ENCODE assay signal across 22 mouse cellular contexts in genomic region chr15:61553908-61554307, GRCm38 (mm10).
DNase-seq lines count a peak whose midpoint lies in the region; ATAC-seq and TF ChIP-seq lines count a peak whose summit lies in the region.
"Had no signal": no experiment of that assay in that cellular context is flagged by ENCODE, and none has a peak within 500 bp of the region (broad histone marks: within the 10 kb centered on the region; RNA-seq: fewer than 3 reads in every experiment).

No protein-coding gene starts in this region.

- intact Hi-C loops in heart, adult 2 months (cut with DNase I), result no loop called here
- intact Hi-C loops in heart, postnatal 14 days (cut with DNase I), result no loop called here

- no peak for TF ChIP-seq EP300 in heart, adult 2 months (IDR thresholded peaks at IDR 0.05; ENCODE audit: insufficient read depth, low read depth, low read length)

- 0 out of 2 replicates have a peak overlapping the region, but pooled peaks have one; percentile 15 for H3K27ac ChIP-seq in heart, embryonic 11.5 days (ENCODE audit: low read depth, low read length)
- no peak overlapping the region for H3K27ac ChIP-seq in heart, adult 2 months
- peak overlapping the region; percentile 38 to 69; a peak in 3 of 4 replicates for H3K27ac ChIP-seq in heart, embryonic 14.5 days (replicated peaks in 1 of 2; ENCODE audit: control insufficient read depth in 1 of 2, insufficient read depth in 1 of 2, low read depth in 2 of 2, low read length in 2 of 2)
- H3K27ac ChIP-seq in midbrain, embryonic 11.5 days (ENCODE audit: low read depth, low read length), result no peak overlapping the region
- H3K27ac ChIP-seq in midbrain, embryonic 14.5 days (replicated peaks; ENCODE audit: low read depth, low read length), result no peak overlapping the region
- H3K27ac ChIP-seq: forebrain, embryonic 10.5 days; forebrain, embryonic 13.5 days; hindbrain, embryonic 10.5 days; hindbrain, embryonic 13.5 days; intestine, embryonic 15.5 days; kidney, embryonic 15.5 days had no signal

- no peak for TF ChIP-seq CTCF in heart, adult 2 months (IDR thresholded peaks at IDR 0.05)

- H3K36me3 ChIP-seq in heart, embryonic 11.5 days (ENCODE audit: control insufficient read depth, insufficient read depth, low read length), result no peaks in the 10 kb centered on the region
- no peaks in the 10 kb centered on the region for H3K36me3 ChIP-seq in heart, adult 2 months (ENCODE audit: control insufficient read depth, insufficient read depth, low read length)
- no peaks in the 10 kb centered on the region for H3K36me3 ChIP-seq in heart, embryonic 14.5 days (ENCODE audit: control insufficient read depth, insufficient read depth, low read length)
- H3K36me3 ChIP-seq in midbrain, embryonic 11.5 days (ENCODE audit: control insufficient read depth, insufficient read depth, low read length), result no peaks in the 10 kb centered on the region
- no peaks in the 10 kb centered on the region for H3K36me3 ChIP-seq in midbrain, embryonic 14.5 days (ENCODE audit: control insufficient read depth, insufficient read depth, low read length)
- H3K36me3 ChIP-seq: forebrain, embryonic 10.5 days; hindbrain, embryonic 10.5 days; hindbrain, embryonic 13.5 days; intestine, embryonic 15.5 days; kidney, embryonic 15.5 days had no signal

- H3K4me3 ChIP-seq in heart, embryonic 11.5 days (ENCODE audit: low read depth, low read length), result no peak overlapping the region
- H3K4me3 ChIP-seq in heart, adult 2 months, result no peak overlapping the region
- no peak overlapping the region for H3K4me3 ChIP-seq in heart, embryonic 14.5 days (ENCODE audit: control insufficient read depth in 1 of 2, insufficient read depth in 1 of 2, low read depth in 1 of 2, low read length in 2 of 2)
- no peak overlapping the region for H3K4me3 ChIP-seq in midbrain, embryonic 11.5 days (ENCODE audit: low read depth, low read length)
- H3K4me3 ChIP-seq in midbrain, embryonic 14.5 days (replicated peaks; ENCODE audit: low read depth, low read length), result no peak overlapping the region
- H3K4me3 ChIP-seq: forebrain, embryonic 10.5 days; forebrain, embryonic 13.5 days; hindbrain, embryonic 10.5 days; hindbrain, embryonic 13.5 days; intestine, embryonic 15.5 days; kidney, embryonic 15.5 days had no signal

- H3K4me1 ChIP-seq in heart, embryonic 11.5 days (ENCODE audit: control insufficient read depth, insufficient read depth, low read length), result peaks cover 4% of the 10 kb centered on the region; the same call in 1 of the 2 replicates
- no peaks in the 10 kb centered on the region; the same call in 1 of the 2 replicates for H3K4me1 ChIP-seq in heart, adult 2 months (ENCODE audit: control insufficient read depth, insufficient read depth, low read length)
- peaks cover 8 to 15% of the 10 kb centered on the region in 2 experiments for H3K4me1 ChIP-seq in heart, embryonic 14.5 days (ENCODE audit: control insufficient read depth in 2 of 2, insufficient read depth in 2 of 2, low read length in 2 of 2)
- H3K4me1 ChIP-seq in midbrain, embryonic 11.5 days (ENCODE audit: control insufficient read depth, insufficient read depth, low read length), result no peaks in the 10 kb centered on the region
- no peaks in the 10 kb centered on the region for H3K4me1 ChIP-seq in midbrain, embryonic 14.5 days (ENCODE audit: control insufficient read depth, insufficient read depth, low read length)
- H3K4me1 ChIP-seq: forebrain, embryonic 13.5 days; hindbrain, embryonic 13.5 days; intestine, embryonic 15.5 days had no signal

- WGBS in heart, embryonic 11.5 days (ENCODE audit: insufficient replicate concordance), result 61% methylated on average over 2 of the region's 2 CpGs
- WGBS in heart, adult 2 months, result 43% methylated on average over 2 of the region's 2 CpGs
- WGBS in heart, embryonic 14.5 days, result 31% methylated on average over 2 of the region's 2 CpGs
- WGBS in midbrain, embryonic 11.5 days, result 86% methylated on average over 2 of the region's 2 CpGs
- WGBS in midbrain, embryonic 14.5 days, result 96% methylated on average over 2 of the region's 2 CpGs

- no peak for TF ChIP-seq POLR2A in heart, adult 2 months (IDR thresholded peaks at IDR 0.05; ENCODE audit: insufficient read depth, low read depth, low read length)

- DNase-seq in heart, adult 2 months, result no peak
- no peak for DNase-seq in heart, postnatal 14 days
- peak; percentile 80 for DNase-seq in midbrain, embryonic 11.5 days (ENCODE audit: low spot score, missing footprints)
- DNase-seq in midbrain, embryonic 14.5 days, result no peak
- DNase-seq in ovary, adult 18-20 months (ENCODE audit: low spot score), result no peak
- DNase-seq: cerebellum, adult 18-20 months; cerebellum, adult 9-10 months; cerebellum, postnatal 14 days; gastrocnemius, postnatal 10 days; gastrocnemius, postnatal 36 days had no signal

- H3K9ac ChIP-seq in heart, embryonic 11.5 days (ENCODE audit: low read depth, low read length), result no peak overlapping the region
- no peak overlapping the region for H3K9ac ChIP-seq in heart, adult 2 months (ENCODE audit: low read depth, low read length)
- H3K9ac ChIP-seq in heart, embryonic 14.5 days (ENCODE audit: low read length), result no peak overlapping the region
- H3K9ac ChIP-seq in midbrain, embryonic 11.5 days (ENCODE audit: low read length), result no peak overlapping the region
- no peak overlapping the region for H3K9ac ChIP-seq in midbrain, embryonic 14.5 days (replicated peaks; ENCODE audit: low read length)
- H3K9ac ChIP-seq: forebrain, embryonic 13.5 days; hindbrain, embryonic 13.5 days; intestine, embryonic 15.5 days; kidney, embryonic 15.5 days had no signal

- ATAC-seq in heart, embryonic 11.5 days (replicated peaks; ENCODE audit: insufficient number of reproducible peaks, low FRiP score, low TSS enrichment), result no peak
- ATAC-seq in heart, embryonic 14.5 days (ENCODE audit: insufficient number of reproducible peaks, insufficient read depth, low FRiP score, low read depth), result no peak
- ATAC-seq in midbrain, embryonic 11.5 days (ENCODE audit: low FRiP score), result no peak
- ATAC-seq in midbrain, embryonic 14.5 days (ENCODE audit: low FRiP score, low TSS enrichment), result no peak
- ATAC-seq: activated CD4-positive, CD25-positive, alpha-beta regulatory T cell, adult 4 months; CD4-positive, CD25-positive, alpha-beta regulatory T cell, adult 4 months; forebrain, embryonic 13.5 days; forebrain, embryonic 16.5 days; hindbrain, embryonic 16.5 days; intestine, embryonic 15.5 days had no signal

- H3K79me2 ChIP-seq in heart, adult 2 months (replicated peaks; ENCODE audit: control insufficient read depth, insufficient read depth, low read length), result no peaks in the 10 kb centered on the region

- no peaks in the 10 kb centered on the region for H3K9me3 ChIP-seq in heart, embryonic 11.5 days (replicated peaks; ENCODE audit: control insufficient read depth, low read length)
- no peaks in the 10 kb centered on the region for H3K9me3 ChIP-seq in heart, embryonic 14.5 days (ENCODE audit: control insufficient read depth, low read length)
- no peaks in the 10 kb centered on the region for H3K9me3 ChIP-seq in midbrain, embryonic 11.5 days (ENCODE audit: control insufficient read depth, low read length)
- H3K9me3 ChIP-seq in midbrain, embryonic 14.5 days (ENCODE audit: control insufficient read depth, low read length), result no peaks in the 10 kb centered on the region
- H3K9me3 ChIP-seq: forebrain, embryonic 10.5 days; forebrain, embryonic 13.5 days; hindbrain, embryonic 10.5 days; hindbrain, embryonic 13.5 days; intestine, embryonic 15.5 days; kidney, embryonic 15.5 days had no signal

- no peak overlapping the region for H3K4me2 ChIP-seq in heart, embryonic 11.5 days
- H3K4me2 ChIP-seq in heart, embryonic 14.5 days (ENCODE audit: low read length), result no peak overlapping the region
- no peak overlapping the region for H3K4me2 ChIP-seq in midbrain, embryonic 11.5 days
- H3K4me2 ChIP-seq in midbrain, embryonic 14.5 days (ENCODE audit: low read length), result no peak overlapping the region
- H3K4me2 ChIP-seq: forebrain, embryonic 13.5 days; hindbrain, embryonic 13.5 days; intestine, embryonic 15.5 days; kidney, embryonic 15.5 days had no signal

- H3K27me3 ChIP-seq in heart, embryonic 11.5 days (ENCODE audit: control insufficient read depth, insufficient read depth, low read length), result no peaks in the 10 kb centered on the region
- H3K27me3 ChIP-seq in heart, adult 2 months (ENCODE audit: control insufficient read depth, insufficient read depth, low read length), result no peaks in the 10 kb centered on the region
- H3K27me3 ChIP-seq in heart, embryonic 14.5 days (ENCODE audit: control insufficient read depth, insufficient read depth, low read length), result no peaks in the 10 kb centered on the region
- no peaks in the 10 kb centered on the region for H3K27me3 ChIP-seq in midbrain, embryonic 11.5 days (ENCODE audit: control insufficient read depth, insufficient read depth, low read length)
- H3K27me3 ChIP-seq in midbrain, embryonic 14.5 days (ENCODE audit: control insufficient read depth, insufficient read depth, low read length), result no peaks in the 10 kb centered on the region
- H3K27me3 ChIP-seq: forebrain, embryonic 13.5 days; hindbrain, embryonic 13.5 days; intestine, embryonic 15.5 days; kidney, embryonic 15.5 days had no signal

Comparison
In these comparisons a context has a peak if more than half of its experiments do, and no peak if none do; other contexts are left out.
1. H3K27ac ChIP-seq: peak in heart, embryonic 11.5 days (single experiment) and heart, embryonic 14.5 days (2 of 2); none in heart, adult 2 months (single experiment), midbrain, embryonic 11.5 days (single experiment) and midbrain, embryonic 14.5 days (single experiment).